Mouse (Mus musculus): ENCODE data around the gene Slc5a2. TPM values are rescaled to one million over a fixed set of nuclear protein-coding genes. Genes with fewer than 3 reads are reported as not detected.

Slc5a2 gene
- total and polyA plus RNA-seq, 3 experiments, result 0.21 TPM; not detected in 2

- Histone ChIP-seq H3K4me2 (ENCODE audit: insufficient read depth, low read depth, poor library complexity, severe bottlenecking) (no peak overlapping the region), H3K36me3 (replicated peaks in 1 of 2; ENCODE audit: control insufficient read depth in 1 of 2, insufficient read depth in 1 of 2, low read length in 1 of 2) (no peaks in the 10 kb centered on the region), H3K9ac (ENCODE audit: insufficient read depth, low read depth) (no peak overlapping the region), H3K4me1 (ENCODE audit: control insufficient read depth in 1 of 2, insufficient read depth in 2 of 2) (no peaks in the 10 kb centered on the region), H3K79me2 (replicated peaks; ENCODE audit: control insufficient read depth, extremely low read depth, insufficient read depth, poor library complexity, severe bottlenecking) (no peaks in the 10 kb centered on the region), H3K27ac (ENCODE audit: insufficient read depth, low read depth) (no peak overlapping the region), H3K9me3 (replicated peaks; ENCODE audit: low read length) (no peaks in the 10 kb centered on the region), H3K27me3 (replicated peaks) (peaks cover 37% of the 10 kb centered on the region), H3K4me3 (replicated peaks in 1 of 3; ENCODE audit: low read depth in 2 of 3, low read length in 2 of 3, poor library complexity in 1 of 3) (no peak overlapping the region)
- dilution Hi-C loops (cut with MboI; ENCODE audit: extremely low pct_ligation_motif_present, extremely low pct_unique_long_range_greater_than_20kb, low sequenced_read_pairs), result no loop called here
- in situ Hi-C loops (cut with MboI; ENCODE audit: low pct_ligation_motif_present, low pct_unique_long_range_greater_than_20kb, low sequenced_read_pairs), result no loop called here
- no peak for DNase-seq (ENCODE audit: extremely low read depth)
- TF ChIP-seq TCF12 (IDR thresholded peaks at IDR 0.05; ENCODE audit: low read depth, low read length), result no peak
- no peak for TF ChIP-seq IRF4 (IDR thresholded peaks at IDR 0.05; ENCODE audit: low read depth, low read length)
- peak; percentile 30 for TF ChIP-seq RAD21 (IDR thresholded peaks at IDR 0.05; ENCODE audit: low read depth, low read length)
- TF ChIP-seq ZNF384 (IDR thresholded peaks at IDR 0.05; ENCODE audit: low read depth, low read length), result peak; percentile 77
- no peak for TF ChIP-seq KAT2A (IDR thresholded peaks at IDR 0.05; ENCODE audit: insufficient replicate concordance, low read length)
- no peak for TF ChIP-seq MEF2A (IDR thresholded peaks at IDR 0.05; ENCODE audit: borderline replicate concordance, low read depth, low read length)
- TF ChIP-seq ZKSCAN1 (IDR thresholded peaks at IDR 0.05; ENCODE audit: borderline replicate concordance, low read depth, low read length), result no peak
- TF ChIP-seq CTCF (conservative IDR thresholded peaks at IDR 0.05 in 1 of 2, IDR thresholded peaks at IDR 0.05 in 1 of 2; ENCODE audit: low read depth in 2 of 2, low read length in 2 of 2), result peak in 1 of 2 experiments; percentile 45; a peak in 2 of 4 replicates
- no peak for TF ChIP-seq PAX5 (IDR thresholded peaks at IDR 0.05; ENCODE audit: low read length)
- TF ChIP-seq MYC (IDR thresholded peaks at IDR 0.05; ENCODE audit: low read depth, low read length), result no peak
- TF ChIP-seq EP300 (IDR thresholded peaks at IDR 0.05; ENCODE audit: low read length), result no peak
- TF ChIP-seq GABPA (IDR thresholded peaks at IDR 0.05; ENCODE audit: insufficient replicate concordance, low read depth, low read length), result no peak
- peak; percentile 40 for TF ChIP-seq SMC3 (IDR thresholded peaks at IDR 0.05; ENCODE audit: low read depth, low read length)
Measured at GRCm38 (mm10) chr7:128304907-128305306, 39.5 kb downstream of the Slc5a2 start.

GRCm38 (mm10) chr7:128307851-128308250, 42.4 kb downstream of the Slc5a2 start:
- H3K9me3 ChIP-seq (replicated peaks; ENCODE audit: low read length), result no peaks in the 10 kb centered on the region
- DNase-seq (ENCODE audit: extremely low read depth), result no peak
- H3K4me2 ChIP-seq (ENCODE audit: insufficient read depth, low read depth, poor library complexity, severe bottlenecking), result no peak overlapping the region
- no peak overlapping the region for H3K27ac ChIP-seq (ENCODE audit: insufficient read depth, low read depth)
- in situ Hi-C loops (cut with MboI; ENCODE audit: low pct_ligation_motif_present, low pct_unique_long_range_greater_than_20kb, low sequenced_read_pairs) (no loop called here), dilution Hi-C loops (cut with MboI; ENCODE audit: extremely low pct_ligation_motif_present, extremely low pct_unique_long_range_greater_than_20kb, low sequenced_read_pairs) (no loop called here)
- no peaks in the 10 kb centered on the region for H3K79me2 ChIP-seq (replicated peaks; ENCODE audit: control insufficient read depth, extremely low read depth, insufficient read depth, poor library complexity, severe bottlenecking)
- no peaks in the 10 kb centered on the region for H3K36me3 ChIP-seq (replicated peaks in 1 of 2; ENCODE audit: control insufficient read depth in 1 of 2, insufficient read depth in 1 of 2, low read length in 1 of 2)
- TF ChIP-seq SIN3A (IDR thresholded peaks at IDR 0.05; ENCODE audit: low read length) (no peak), HCFC1 (IDR thresholded peaks at IDR 0.05; ENCODE audit: low read depth, low read length) (no peak), GABPA (IDR thresholded peaks at IDR 0.05; ENCODE audit: insufficient replicate concordance, low read depth, low read length) (no peak), KAT2A (IDR thresholded peaks at IDR 0.05; ENCODE audit: insufficient replicate concordance, low read length) (no peak), TBP (conservative IDR thresholded peaks at IDR 0.05; ENCODE audit: low read depth, low read length) (no peak), EP300 (IDR thresholded peaks at IDR 0.05; ENCODE audit: low read length) (no peak), BHLHE40 (IDR thresholded peaks at IDR 0.05; ENCODE audit: low read depth, low read length) (no peak), ZMIZ1 (IDR thresholded peaks at IDR 0.05; ENCODE audit: low read depth, low read length) (no peak), IRF4 (IDR thresholded peaks at IDR 0.05; ENCODE audit: low read depth, low read length) (no peak), MAX (IDR thresholded peaks at IDR 0.05; ENCODE audit: low read length) (no peak), ZC3H11A (IDR thresholded peaks at IDR 0.05; ENCODE audit: low read depth, low read length) (no peak), NELFE (IDR thresholded peaks at IDR 0.05; ENCODE audit: low read depth, low read length) (no peak), POLR2A (IDR thresholded peaks at IDR 0.05; ENCODE audit: low read depth, low read length) (no peak), NRF1 (IDR thresholded peaks at IDR 0.05; ENCODE audit: low read depth, low read length) (no peak), CHD2 (IDR thresholded peaks at IDR 0.05; ENCODE audit: low read length) (no peak), SMC3 (IDR thresholded peaks at IDR 0.05; ENCODE audit: low read depth, low read length) (no peak), MAZ (IDR thresholded peaks at IDR 0.05; ENCODE audit: low read depth, low read length) (no peak), ELF1 (IDR thresholded peaks at IDR 0.05; ENCODE audit: low read depth, low read length) (no peak), USF2 (conservative IDR thresholded peaks at IDR 0.05; ENCODE audit: low read depth, low read length) (no peak), RCOR1 (conservative IDR thresholded peaks at IDR 0.05; ENCODE audit: low read depth, low read length) (no peak)
- H3K4me1 ChIP-seq (ENCODE audit: control insufficient read depth in 1 of 2, insufficient read depth in 2 of 2), result no peaks in the 10 kb centered on the region
- H3K4me3 ChIP-seq (replicated peaks in 1 of 3; ENCODE audit: low read depth in 2 of 3, low read length in 2 of 3, poor library complexity in 1 of 3), result no peak overlapping the region
- H3K9ac ChIP-seq (ENCODE audit: insufficient read depth, low read depth), result no peak overlapping the region
- peaks cover 30% of the 10 kb centered on the region for H3K27me3 ChIP-seq (replicated peaks)
